In the genomic region with DNA sequence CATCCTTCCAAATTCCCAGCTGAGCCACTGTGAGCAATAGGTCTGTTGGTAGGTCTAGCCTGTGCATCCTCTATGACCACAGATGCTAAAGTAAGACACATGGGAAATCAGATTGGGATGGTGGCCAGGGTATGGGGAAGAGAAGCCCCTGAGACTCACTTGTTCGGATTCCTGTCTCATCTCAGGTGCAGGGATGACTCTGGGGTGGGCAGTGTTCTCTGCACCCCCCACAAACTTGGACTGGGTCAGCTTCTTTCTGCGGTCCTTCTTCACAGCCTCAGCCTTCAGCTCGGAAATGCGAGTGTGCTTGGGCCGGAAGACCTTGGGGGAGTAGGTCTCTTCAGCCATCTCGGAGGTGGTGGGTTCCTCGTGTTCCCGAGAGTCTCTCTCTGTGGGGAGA, we compare ENCODE assay signal across 24 mouse cellular contexts. TPM values are rescaled to one million over a fixed set of nuclear protein-coding genes. Genes with fewer than 3 reads are reported as not detected.
DNase-seq lines count a peak whose midpoint lies in the region; ATAC-seq and TF ChIP-seq lines count a peak whose summit lies in the region.
"Had no signal": no experiment of that assay in that cellular context is flagged by ENCODE, and none has a peak within 500 bp of the region (broad histone marks: within the 10 kb centered on the region; RNA-seq: fewer than 3 reads in every experiment).

No protein-coding gene starts in this region.

- no peak overlapping the region for H3K27ac ChIP-seq in forebrain, embryonic 11.5 days (ENCODE audit: low read depth, low read length)
- H3K27ac ChIP-seq in forebrain, embryonic 15.5 days (replicated peaks) = no peak overlapping the region
- H3K27ac ChIP-seq: embryonic facial prominence, embryonic 13.5 days; embryonic facial prominence, embryonic 15.5 days; forebrain, embryonic 10.5 days; forebrain, embryonic 13.5 days had no signal

- H3K36me3 ChIP-seq in forebrain, embryonic 11.5 days (ENCODE audit: control insufficient read depth, insufficient read depth, low read length) = no peaks in the 10 kb centered on the region; the same call in 1 of the 2 replicates
- no peaks in the 10 kb centered on the region for H3K36me3 ChIP-seq in forebrain, embryonic 15.5 days
- H3K36me3 ChIP-seq in myocyte (ENCODE audit: control insufficient read depth, insufficient read depth) = peaks cover 68% of the 10 kb centered on the region
- H3K36me3 ChIP-seq: G1E had no signal

- H3K4me3 ChIP-seq in forebrain, embryonic 11.5 days (ENCODE audit: low read depth, low read length) = no peak overlapping the region
- no peak overlapping the region for H3K4me3 ChIP-seq in forebrain, embryonic 15.5 days
- H3K4me3 ChIP-seq in myocyte = no peak overlapping the region
- H3K4me3 ChIP-seq: embryonic facial prominence, embryonic 13.5 days; embryonic facial prominence, embryonic 15.5 days; erythroblast, embryonic 14.5 days; forebrain, embryonic 10.5 days; forebrain, embryonic 13.5 days had no signal

- WGBS in forebrain, embryonic 11.5 days = 90% methylated on average over 8 of the region's 8 CpGs
- 90% methylated on average over 8 of the region's 8 CpGs for WGBS in forebrain, embryonic 15.5 days

- H3K9ac ChIP-seq in forebrain, embryonic 11.5 days (ENCODE audit: low read length) = no peak overlapping the region
- H3K9ac ChIP-seq in forebrain, embryonic 15.5 days (replicated peaks) = no peak overlapping the region
- H3K9ac ChIP-seq: embryonic facial prominence, embryonic 15.5 days; forebrain, embryonic 13.5 days had no signal

- TF ChIP-seq POLR2A in myocyte (IDR thresholded peaks at IDR 0.05; ENCODE audit: insufficient read length, low read depth) = peak; percentile 53

- H3K27me3 ChIP-seq in forebrain, embryonic 11.5 days (ENCODE audit: control insufficient read depth, insufficient read depth, low read length) = no peaks in the 10 kb centered on the region
- no peaks in the 10 kb centered on the region for H3K27me3 ChIP-seq in forebrain, embryonic 15.5 days
- H3K27me3 ChIP-seq in myocyte (ENCODE audit: control insufficient read depth, insufficient read depth, insufficient read length) = no peaks in the 10 kb centered on the region
- H3K27me3 ChIP-seq: embryonic facial prominence, embryonic 15.5 days; forebrain, embryonic 13.5 days; Patski had no signal

- H3K9me3 ChIP-seq in forebrain, embryonic 11.5 days (ENCODE audit: control insufficient read depth, low read length) = no peaks in the 10 kb centered on the region
- no peaks in the 10 kb centered on the region for H3K9me3 ChIP-seq in forebrain, embryonic 15.5 days
- H3K9me3 ChIP-seq: embryonic facial prominence, embryonic 13.5 days; embryonic facial prominence, embryonic 15.5 days; forebrain, embryonic 10.5 days; forebrain, embryonic 13.5 days; G1E had no signal

- H3K4me2 ChIP-seq in forebrain, embryonic 11.5 days (ENCODE audit: low read depth, low read length, severe bottlenecking) = no peak overlapping the region
- H3K4me2 ChIP-seq in forebrain, embryonic 15.5 days (replicated peaks) = no peak overlapping the region
- no peak overlapping the region for H3K4me2 ChIP-seq in myocyte (ENCODE audit: low read depth)
- H3K4me2 ChIP-seq: embryonic facial prominence, embryonic 13.5 days; embryonic facial prominence, embryonic 15.5 days; forebrain, embryonic 13.5 days had no signal

- no peak for ATAC-seq in forebrain, embryonic 11.5 days (replicated peaks; ENCODE audit: low FRiP score)
- ATAC-seq in forebrain, embryonic 15.5 days (replicated peaks) = no peak
- ATAC-seq: activated CD4-positive, CD25-positive, alpha-beta regulatory T cell, adult 4 months; CD4-positive, CD25-positive, alpha-beta regulatory T cell, adult 4 months; forebrain, embryonic 13.5 days; forebrain, embryonic 16.5 days; Patski had no signal

- DNase-seq in forebrain, embryonic 11.5 days (ENCODE audit: low spot score) = peak; percentile 49
- peak; percentile 36 for DNase-seq in testis, postnatal 10 days (ENCODE audit: low spot score)
- no peak for DNase-seq in testis, postnatal 14 days (ENCODE audit: low spot score)
- DNase-seq: adrenal gland, adult 8-10 months; adrenal gland, postnatal 25 days; B cell, adult 2 months; cerebellum, adult 11 months; cerebellum, adult 18-20 months; cerebellum, adult 8-10 months; cerebellum, postnatal 14 days; cerebellum, postnatal 36 days; embryo, embryonic 11 days had no signal

- H3ac ChIP-seq in myocyte (ENCODE audit: control insufficient read depth, insufficient read length) = no peak overlapping the region

- H3K4me1 ChIP-seq in forebrain, embryonic 11.5 days (replicated peaks; ENCODE audit: control insufficient read depth, insufficient read depth, low read length) = no peaks in the 10 kb centered on the region; the same call in 1 of the 2 replicates
- H3K4me1 ChIP-seq in forebrain, embryonic 15.5 days = peaks cover 17% of the 10 kb centered on the region

- H3K79me2 ChIP-seq in myocyte (ENCODE audit: control insufficient read depth, insufficient read depth) = no peaks in the 10 kb centered on the region

TF ChIP-seq in myocyte, 11 proteins besides CTCF, POLR2A, EP300 and RAD21:
- TF ChIP-seq MYOD1 (IDR thresholded peaks at IDR 0.05; ENCODE audit: control insufficient read depth in 1 of 3, insufficient read length in 2 of 3, low read depth in 2 of 3) (no peak), CEBPB (IDR thresholded peaks at IDR 0.05; ENCODE audit: insufficient read depth, poor library complexity, severe bottlenecking) (no peak), E2F4 (IDR thresholded peaks at IDR 0.05; ENCODE audit: insufficient read depth) (no peak), MAX (IDR thresholded peaks at IDR 0.05; ENCODE audit: low read depth) (no peak), SRF (IDR thresholded peaks at IDR 0.05; ENCODE audit: control insufficient read depth, insufficient read length, low read depth) (no peak), REST (IDR thresholded peaks at IDR 0.05; ENCODE audit: insufficient read depth, insufficient read length) (no peak), TCF3 (IDR thresholded peaks at IDR 0.05; ENCODE audit: insufficient read length, low read depth) (no peak), MYOG (IDR thresholded peaks at IDR 0.05; ENCODE audit: control insufficient read depth in 1 of 3, insufficient read depth in 1 of 3, insufficient read length in 2 of 3, low read depth in 2 of 3) (no peak), POLR2AphosphoS2 (IDR thresholded peaks at IDR 0.05; ENCODE audit: insufficient read length, low read depth) (no peak), USF1 (IDR thresholded peaks at IDR 0.05; ENCODE audit: low read depth) (no peak), TCF12 (IDR thresholded peaks at IDR 0.05; ENCODE audit: insufficient read depth, poor library complexity, severe bottlenecking) (no peak)

RNA-seq across cellular contexts. Expression of a gene that starts 11.0 kb away (rescaled TPM):
- polyA plus RNA-seq in forebrain, embryonic 11.5 days (2014; fragmentation: Nextera tagmentation; extraction: Ambion mirVana) = 35.7 and 37.4 TPM in 2 replicates
- polyA plus RNA-seq in forebrain, embryonic 15.5 days (2015; fragmentation: Nextera tagmentation; extraction: Ambion mirVana) = 22.0 and 24.4 TPM in 2 replicates
- 691 TPM for polyA plus RNA-seq in myocyte (2012; fragmentation: generic; extraction: Trizol)
- polyA plus RNA-seq: activated CD4-positive, CD25-positive, alpha-beta regulatory T cell, adult 4 months; CD4-positive, CD25-positive, alpha-beta regulatory T cell, adult 4 months; erythroblast, embryonic 14.5 days had no signal

RNA-seq across cellular contexts. Expression of a gene that starts 39.4 kb away (rescaled TPM):
- 708 and 809 TPM in 2 replicates for polyA plus RNA-seq in forebrain, embryonic 11.5 days (2014; fragmentation: Nextera tagmentation; extraction: Ambion mirVana)
- polyA plus RNA-seq in forebrain, embryonic 15.5 days (2015; fragmentation: Nextera tagmentation; extraction: Ambion mirVana) = 336 and 343 TPM in 2 replicates
- polyA plus RNA-seq in myocyte (2012; fragmentation: generic; extraction: Trizol) = 83.7 TPM
- polyA plus RNA-seq: activated CD4-positive, CD25-positive, alpha-beta regulatory T cell, adult 4 months; CD4-positive, CD25-positive, alpha-beta regulatory T cell, adult 4 months; G1E had no signal

Comparison
In these comparisons a context has a peak if more than half of its experiments do, and no peak if none do; other contexts are left out.
1. RNA of a gene that starts 11.0 kb away (polyA plus RNA-seq): 691 TPM in myocyte (single experiment); 35.7 to 37.4 TPM in forebrain, embryonic 11.5 days and 22.0 to 24.4 TPM in forebrain, embryonic 15.5 days; every median in the first group is over 10 times any median in the second.